Comparison of ENCODE assay signal across 16 mouse cellular contexts in the genomic region with DNA sequence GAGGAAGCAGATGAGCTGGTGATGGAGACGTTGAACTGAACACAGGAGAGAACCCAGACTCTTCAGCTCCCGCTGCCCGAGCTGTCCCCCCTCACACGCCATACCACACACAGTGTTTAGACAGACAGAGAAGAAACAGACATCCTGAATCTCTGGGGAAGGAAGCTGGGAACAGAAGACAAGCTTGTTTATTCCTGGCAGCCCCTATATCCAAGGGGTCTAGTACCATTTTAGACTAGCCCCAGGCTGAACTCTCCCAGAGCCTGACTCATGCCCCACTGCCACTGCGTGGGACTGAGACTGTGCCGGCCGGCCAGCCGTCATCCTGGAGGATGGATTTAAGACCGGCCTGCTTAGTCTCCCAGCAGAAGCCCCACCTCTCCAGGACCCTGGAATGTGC. TPM values are rescaled to one million over a fixed set of nuclear protein-coding genes. Genes with fewer than 3 reads are reported as not detected.
DNase-seq lines count a peak whose midpoint lies in the region; ATAC-seq and TF ChIP-seq lines count a peak whose summit lies in the region.
"Had no signal": no experiment of that assay in that cellular context is flagged by ENCODE, and none has a peak within 500 bp of the region (broad histone marks: within the 10 kb centered on the region; RNA-seq: fewer than 3 reads in every experiment).

No protein-coding gene starts in this region.

- H3K36me3 ChIP-seq in heart, embryonic 12.5 days: peaks cover 15% of the 10 kb centered on the region
- peaks cover 10% of the 10 kb centered on the region for H3K36me3 ChIP-seq in lung, embryonic 15.5 days
- H3K36me3 ChIP-seq in intestine, embryonic 16.5 days (ENCODE audit: control insufficient read depth, insufficient read depth, low read length): no peaks in the 10 kb centered on the region
- H3K36me3 ChIP-seq in stomach, postnatal 0 days (ENCODE audit: control insufficient read depth, insufficient read depth, low read length): 0 out of 2 replicates have a peak, but pooled peaks cover 2% of the 10 kb centered on the region
- H3K36me3 ChIP-seq in midbrain, embryonic 11.5 days (ENCODE audit: control insufficient read depth, insufficient read depth, low read length): 0 out of 2 replicates have a peak, but pooled peaks cover 2% of the 10 kb centered on the region

- DNase-seq in heart, adult 9 months (ENCODE audit: low spot score in 2 of 2): no peak
- no peak for DNase-seq in lung, postnatal 14 days
- no peak for DNase-seq in stomach, postnatal 0 days (ENCODE audit: low spot score)
- DNase-seq in midbrain, embryonic 11.5 days (ENCODE audit: low spot score, missing footprints): no peak
- DNase-seq in left cerebral cortex, adult 2 months (ENCODE audit: extremely low spot score in 1 of 2, low spot score in 2 of 2): no peak
- DNase-seq: cerebellum, adult 8-10 months had no signal

- WGBS in heart, embryonic 12.5 days: 9% methylated on average over 9 of the region's 9 CpGs
- 26% methylated on average over 9 of the region's 9 CpGs for WGBS in lung, embryonic 15.5 days
- WGBS in intestine, embryonic 16.5 days: 20% methylated on average over 9 of the region's 9 CpGs
- WGBS in stomach, postnatal 0 days: 22% methylated on average over 9 of the region's 9 CpGs
- 51% methylated on average over 9 of the region's 9 CpGs for WGBS in midbrain, embryonic 11.5 days

- H3K27me3 ChIP-seq in heart, embryonic 12.5 days (replicated peaks): no peaks in the 10 kb centered on the region
- no peaks in the 10 kb centered on the region for H3K27me3 ChIP-seq in lung, embryonic 15.5 days
- H3K27me3 ChIP-seq in intestine, embryonic 16.5 days (replicated peaks; ENCODE audit: control insufficient read depth, insufficient read depth, low read length): no peaks in the 10 kb centered on the region
- H3K27me3 ChIP-seq in stomach, postnatal 0 days (ENCODE audit: control insufficient read depth, insufficient read depth, low read length): no peaks in the 10 kb centered on the region
- H3K27me3 ChIP-seq in midbrain, embryonic 11.5 days (ENCODE audit: control insufficient read depth, insufficient read depth, low read length): no peaks in the 10 kb centered on the region
- H3K27me3 ChIP-seq: limb, embryonic 13.5 days; midbrain, embryonic 15.5 days; Patski had no signal

- intact Hi-C loops in left cerebral cortex, adult 2 months (cut with DNase I): no loop called here

- peak overlapping the region; percentile 18 for H3K4me2 ChIP-seq in heart, embryonic 12.5 days
- H3K4me2 ChIP-seq in lung, embryonic 15.5 days: peak overlapping the region; percentile 17; the same call in 1 of the 2 replicates
- H3K4me2 ChIP-seq in intestine, embryonic 16.5 days (ENCODE audit: low read depth, low read length): peak overlapping the region; percentile 25
- no peak overlapping the region; the same call in 1 of the 2 replicates for H3K4me2 ChIP-seq in stomach, postnatal 0 days (replicated peaks; ENCODE audit: low read depth)
- no peak overlapping the region for H3K4me2 ChIP-seq in midbrain, embryonic 11.5 days
- H3K4me2 ChIP-seq: limb, embryonic 13.5 days; midbrain, embryonic 15.5 days had no signal

- 0 out of 2 replicates have a peak overlapping the region, but pooled peaks have one; percentile 2 for H3K9ac ChIP-seq in heart, embryonic 12.5 days
- H3K9ac ChIP-seq in lung, embryonic 15.5 days: no peak overlapping the region
- H3K9ac ChIP-seq in intestine, embryonic 16.5 days (ENCODE audit: low read depth, low read length): peak overlapping the region; percentile 15; the same call in 1 of the 2 replicates
- H3K9ac ChIP-seq in stomach, postnatal 0 days (ENCODE audit: low read length): peak overlapping the region; percentile 27; the same call in 1 of the 2 replicates
- no peak overlapping the region for H3K9ac ChIP-seq in midbrain, embryonic 11.5 days (ENCODE audit: low read length)
- H3K9ac ChIP-seq: limb, embryonic 13.5 days; midbrain, embryonic 15.5 days had no signal

- no peak for TF ChIP-seq EP300 in stomach, postnatal 0 days (optimal IDR thresholded peaks at IDR 0.05)

- H3K27ac ChIP-seq in heart, embryonic 12.5 days (ENCODE audit: poor library complexity, severe bottlenecking): peak overlapping the region; percentile 53
- peak overlapping the region; percentile 58 for H3K27ac ChIP-seq in lung, embryonic 15.5 days
- H3K27ac ChIP-seq in intestine, embryonic 16.5 days (ENCODE audit: low read length): peak overlapping the region; percentile 64
- peak overlapping the region; percentile 58; the same call in 1 of the 2 replicates for H3K27ac ChIP-seq in stomach, postnatal 0 days (replicated peaks)
- H3K27ac ChIP-seq in midbrain, embryonic 11.5 days (ENCODE audit: low read depth, low read length): no peak overlapping the region
- no peak overlapping the region for H3K27ac ChIP-seq in left cerebral cortex, adult 2 months
- H3K27ac ChIP-seq: forebrain, embryonic 10.5 days; layer of hippocampus, adult 2 months; limb, embryonic 13.5 days; midbrain, embryonic 15.5 days had no signal

- no peaks in the 10 kb centered on the region for H3K9me3 ChIP-seq in heart, embryonic 12.5 days (replicated peaks)
- H3K9me3 ChIP-seq in lung, embryonic 15.5 days: no peaks in the 10 kb centered on the region
- no peaks in the 10 kb centered on the region for H3K9me3 ChIP-seq in intestine, embryonic 16.5 days (ENCODE audit: control insufficient read depth, low read length)
- no peaks in the 10 kb centered on the region for H3K9me3 ChIP-seq in stomach, postnatal 0 days (ENCODE audit: control insufficient read depth, low read length)
- no peaks in the 10 kb centered on the region for H3K9me3 ChIP-seq in midbrain, embryonic 11.5 days (ENCODE audit: control insufficient read depth, low read length)
- H3K9me3 ChIP-seq: forebrain, embryonic 10.5 days; limb, embryonic 13.5 days; midbrain, embryonic 15.5 days had no signal

- TF ChIP-seq CTCF in stomach, postnatal 0 days (IDR thresholded peaks at IDR 0.05; ENCODE audit: low read depth): no peak
- no peak for TF ChIP-seq CTCF in left cerebral cortex, adult 2 months (IDR thresholded peaks at IDR 0.05)

- no peak overlapping the region for H3K4me3 ChIP-seq in heart, embryonic 12.5 days
- no peak overlapping the region for H3K4me3 ChIP-seq in lung, embryonic 15.5 days
- no peak overlapping the region for H3K4me3 ChIP-seq in intestine, embryonic 16.5 days (ENCODE audit: low read length)
- H3K4me3 ChIP-seq in stomach, postnatal 0 days (ENCODE audit: low read depth, low read length): no peak overlapping the region
- no peak overlapping the region for H3K4me3 ChIP-seq in midbrain, embryonic 11.5 days (ENCODE audit: low read depth, low read length)
- no peak overlapping the region for H3K4me3 ChIP-seq in left cerebral cortex, adult 2 months
- H3K4me3 ChIP-seq: forebrain, embryonic 10.5 days; layer of hippocampus, adult 2 months; limb, embryonic 13.5 days; midbrain, embryonic 15.5 days had no signal

- H3K4me1 ChIP-seq in heart, embryonic 12.5 days (replicated peaks): peaks cover 83% of the 10 kb centered on the region
- H3K4me1 ChIP-seq in lung, embryonic 15.5 days: peaks cover 11% of the 10 kb centered on the region
- peaks cover 17% of the 10 kb centered on the region for H3K4me1 ChIP-seq in intestine, embryonic 16.5 days (ENCODE audit: control insufficient read depth, insufficient read depth, low read length)
- no peaks in the 10 kb centered on the region for H3K4me1 ChIP-seq in stomach, postnatal 0 days (replicated peaks; ENCODE audit: control insufficient read depth, insufficient read depth)
- H3K4me1 ChIP-seq in midbrain, embryonic 11.5 days (ENCODE audit: control insufficient read depth, insufficient read depth, low read length): no peaks in the 10 kb centered on the region; the same call in 1 of the 2 replicates
- H3K4me1 ChIP-seq: midbrain, embryonic 15.5 days had no signal

- peak; percentile 76 for ATAC-seq in heart, embryonic 12.5 days (ENCODE audit: insufficient number of reproducible peaks, low FRiP score)
- ATAC-seq in lung, embryonic 15.5 days (ENCODE audit: borderline replicate concordance, extremely low read depth, low FRiP score, low TSS enrichment): peak; percentile 58
- peak; percentile 75 for ATAC-seq in intestine, embryonic 16.5 days
- ATAC-seq in stomach, postnatal 0 days (ENCODE audit: low FRiP score, low TSS enrichment): peak; percentile 69
- ATAC-seq in midbrain, embryonic 11.5 days (ENCODE audit: low FRiP score): no peak
- ATAC-seq: midbrain, embryonic 15.5 days; Patski had no signal

RNA-seq across cellular contexts. Expression of gene Gpbar1, which starts 3.3 kb away (rescaled TPM):
- 0.37 and 0.41 TPM in 2 replicates for polyA plus RNA-seq in heart, embryonic 12.5 days (2016; fragmentation: Nextera tagmentation; extraction: Ambion mirVana)
- polyA plus RNA-seq in lung, embryonic 15.5 days (2015; fragmentation: Nextera tagmentation; extraction: Ambion mirVana): 0.19 TPM in 1 of 2 replicates, not detected in the other
- polyA plus RNA-seq in intestine, embryonic 16.5 days (2015; fragmentation: Nextera tagmentation; extraction: Ambion mirVana): 2.6 and 2.7 TPM in 2 replicates
- polyA plus RNA-seq in stomach, postnatal 0 days (2015; fragmentation: Nextera tagmentation; extraction: Ambion mirVana): 0.51 and 0.63 TPM in 2 replicates
- polyA plus RNA-seq in midbrain, embryonic 11.5 days (2014; fragmentation: Nextera tagmentation; extraction: Ambion mirVana): 0.15 TPM in 1 of 2 replicates, not detected in the other
- not detected for total RNA-seq in left cerebral cortex, adult 2 months (2021)
- total RNA-seq: gastrocnemius, adult 8-10 months; layer of hippocampus, adult 2 months had no signal
- polyA plus RNA-seq: C2C12 had no signal

RNA-seq across cellular contexts. Expression of gene Aamp, which starts 9.5 kb away (rescaled TPM):
- 169 and 171 TPM in 2 replicates for polyA plus RNA-seq in heart, embryonic 12.5 days (2016; fragmentation: Nextera tagmentation; extraction: Ambion mirVana)
- polyA plus RNA-seq in lung, embryonic 15.5 days (2015; fragmentation: Nextera tagmentation; extraction: Ambion mirVana): 248 and 261 TPM in 2 replicates
- polyA plus RNA-seq in intestine, embryonic 16.5 days (2015; fragmentation: Nextera tagmentation; extraction: Ambion mirVana): 246 and 256 TPM in 2 replicates
- 154 and 157 TPM in 2 replicates for polyA plus RNA-seq in stomach, postnatal 0 days (2015; fragmentation: Nextera tagmentation; extraction: Ambion mirVana)
- 175 and 186 TPM in 2 replicates for polyA plus RNA-seq in midbrain, embryonic 11.5 days (2014; fragmentation: Nextera tagmentation; extraction: Ambion mirVana)
- total RNA-seq in left cerebral cortex, adult 2 months (2021): 100 to 1,000 TPM; 140 to 143 TPM

RNA-seq across cellular contexts. Expression of gene Pnkd, which starts 9.7 kb away (rescaled TPM):
- polyA plus RNA-seq in heart, embryonic 12.5 days (2016; fragmentation: Nextera tagmentation; extraction: Ambion mirVana): 215 and 216 TPM in 2 replicates
- polyA plus RNA-seq in lung, embryonic 15.5 days (2015; fragmentation: Nextera tagmentation; extraction: Ambion mirVana): 103 and 106 TPM in 2 replicates
- 139 and 148 TPM in 2 replicates for polyA plus RNA-seq in intestine, embryonic 16.5 days (2015; fragmentation: Nextera tagmentation; extraction: Ambion mirVana)
- 84.8 and 88.2 TPM in 2 replicates for polyA plus RNA-seq in stomach, postnatal 0 days (2015; fragmentation: Nextera tagmentation; extraction: Ambion mirVana)
- polyA plus RNA-seq in midbrain, embryonic 11.5 days (2014; fragmentation: Nextera tagmentation; extraction: Ambion mirVana): 83.9 and 84.6 TPM in 2 replicates
- total RNA-seq in left cerebral cortex, adult 2 months (2021): 100 to 1,000 TPM; 155 to 164 TPM

RNA-seq across cellular contexts. Expression of gene Tmbim1, which starts 30.4 kb away (rescaled TPM):
- polyA plus RNA-seq in heart, embryonic 12.5 days (2016; fragmentation: Nextera tagmentation; extraction: Ambion mirVana): 41.1 and 42.9 TPM in 2 replicates
- polyA plus RNA-seq in lung, embryonic 15.5 days (2015; fragmentation: Nextera tagmentation; extraction: Ambion mirVana): 38.0 and 44.4 TPM in 2 replicates
- 77.3 and 79.8 TPM in 2 replicates for polyA plus RNA-seq in intestine, embryonic 16.5 days (2015; fragmentation: Nextera tagmentation; extraction: Ambion mirVana)
- 109 and 118 TPM in 2 replicates for polyA plus RNA-seq in stomach, postnatal 0 days (2015; fragmentation: Nextera tagmentation; extraction: Ambion mirVana)
- 6.4 and 7.0 TPM in 2 replicates for polyA plus RNA-seq in midbrain, embryonic 11.5 days (2014; fragmentation: Nextera tagmentation; extraction: Ambion mirVana)
- 10 to 100 TPM; 19.4 to 22.0 TPM for total RNA-seq in left cerebral cortex, adult 2 months (2021)

RNA-seq across cellular contexts. Expression of gene Arpc2, which starts 39.1 kb away (rescaled TPM):
- 478 and 484 TPM in 2 replicates for polyA plus RNA-seq in heart, embryonic 12.5 days (2016; fragmentation: Nextera tagmentation; extraction: Ambion mirVana)
- 429 and 448 TPM in 2 replicates for polyA plus RNA-seq in lung, embryonic 15.5 days (2015; fragmentation: Nextera tagmentation; extraction: Ambion mirVana)
- 556 and 575 TPM in 2 replicates for polyA plus RNA-seq in intestine, embryonic 16.5 days (2015; fragmentation: Nextera tagmentation; extraction: Ambion mirVana)
- 585 and 595 TPM in 2 replicates for polyA plus RNA-seq in stomach, postnatal 0 days (2015; fragmentation: Nextera tagmentation; extraction: Ambion mirVana)
- polyA plus RNA-seq in midbrain, embryonic 11.5 days (2014; fragmentation: Nextera tagmentation; extraction: Ambion mirVana): 316 and 328 TPM in 2 replicates
- 100 to 1,000 TPM; 249 to 278 TPM for total RNA-seq in left cerebral cortex, adult 2 months (2021)

Comparison
In these comparisons a context has a peak if more than half of its experiments do, and no peak if none do; other contexts are left out.
1. H3K27ac ChIP-seq: peak in heart, embryonic 12.5 days (single experiment), lung, embryonic 15.5 days (single experiment), intestine, embryonic 16.5 days (single experiment) and stomach, postnatal 0 days (single experiment); none in midbrain, embryonic 11.5 days (single experiment) and left cerebral cortex, adult 2 months (single experiment).
2. H3K4me2 ChIP-seq: peak in heart, embryonic 12.5 days (single experiment), lung, embryonic 15.5 days (single experiment) and intestine, embryonic 16.5 days (single experiment); none in stomach, postnatal 0 days (single experiment) and midbrain, embryonic 11.5 days (single experiment).
3. H3K9ac ChIP-seq: peak in heart, embryonic 12.5 days (single experiment), intestine, embryonic 16.5 days (single experiment) and stomach, postnatal 0 days (single experiment); none in lung, embryonic 15.5 days (single experiment) and midbrain, embryonic 11.5 days (single experiment).